Mouse (Mus musculus) CH12F3 (cell line): ENCODE data around the gene AC134908.4.
"Not testable (repeated sequence)": the region's sequence is repeated elsewhere in the genome, so short reads cannot be mapped to it uniquely, and the experiment has no call there.

Experiments used
- in situ Hi-C: fragments of 300-500 bp; cut with MboI; formaldehyde crosslinking; loops from 2 replicates; pipeline ENCODE4 v1.14.3; 2020; ENCODE audit warnings: low sequenced_read_pairs

Gene AC134908.4

DNA sequence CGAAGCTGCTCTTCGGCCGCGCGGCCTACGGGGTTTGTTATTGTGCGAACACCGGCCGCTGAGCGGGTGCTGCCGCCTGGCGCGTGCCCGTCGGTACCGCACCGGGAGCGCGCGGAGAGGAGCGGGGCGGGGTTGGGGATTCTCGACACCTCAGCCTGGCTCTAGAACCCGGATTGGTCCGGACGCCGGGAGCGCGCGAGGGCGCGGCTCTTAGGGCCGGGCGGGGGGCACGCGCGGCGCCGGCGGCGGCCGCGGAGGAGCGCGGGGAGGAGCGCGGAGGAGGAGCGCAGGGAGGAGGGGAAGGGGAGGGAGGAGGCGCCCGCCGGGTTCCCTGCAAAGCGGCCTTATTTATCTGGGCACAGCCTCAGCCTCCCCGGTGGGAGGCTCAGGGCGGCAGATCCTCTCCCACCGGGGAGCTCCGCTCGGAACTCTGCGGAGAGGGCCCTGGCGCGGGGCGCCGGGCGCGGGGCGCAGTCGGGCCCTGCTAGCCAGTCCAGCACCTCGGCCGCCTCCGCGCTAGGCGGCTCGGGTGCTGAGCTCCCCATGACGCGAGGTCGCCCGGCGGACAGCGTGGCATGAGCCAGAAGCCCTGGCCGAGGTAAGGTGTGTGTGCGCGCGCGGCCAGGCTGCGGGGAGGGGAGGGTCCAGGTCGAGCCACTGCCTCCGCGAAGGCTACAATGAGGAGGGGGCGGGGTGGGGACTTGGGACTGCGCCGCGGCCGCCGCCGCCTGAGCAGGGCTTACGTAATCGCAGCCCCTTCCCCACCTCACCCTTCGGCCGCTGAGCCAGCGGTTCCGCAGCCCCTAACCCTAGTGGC is 13.5 kb upstream of the AC134908.4 start, which contains the start of gene Fbxl16:
TSS of gene Fbxl16 (plus strand) at position 297 of the 817 bp plus-strand sequence.
- in situ Hi-C loops: no loop called here

DNA sequence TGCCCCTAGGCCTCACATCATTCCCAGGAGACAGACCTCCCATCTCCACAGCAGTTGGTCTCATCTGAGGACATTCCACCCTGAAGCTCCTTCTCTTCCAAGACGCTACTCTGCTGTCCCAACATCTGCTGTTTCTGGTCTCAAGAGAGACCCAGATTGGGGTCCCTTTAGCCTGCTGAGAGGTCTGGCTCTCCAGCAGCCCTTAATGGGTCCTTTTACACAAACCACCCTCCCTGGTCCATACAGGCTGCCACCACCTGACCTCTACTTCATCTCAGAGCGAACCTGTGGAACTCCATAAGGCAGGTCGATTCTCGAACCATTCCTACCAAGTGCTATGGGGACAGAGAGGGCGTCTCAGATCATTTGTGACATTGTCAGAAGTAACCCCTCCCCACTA is 12.6 kb upstream of the AC134908.4 start:
- in situ Hi-C loops: no loop called here

GRCm38 (mm10) chr17:25807452-25807851 is 12.0 kb upstream of the AC134908.4 start:
- in situ Hi-C loops: not testable (repeated sequence)

- in situ Hi-C loops: no loop called here
Observed at GRCm38 (mm10) chr17:25806507-25806906, 11.0 kb upstream of the AC134908.4 start.

GRCm38 (mm10) chr17:25802825-25803517 is 7.5 kb upstream of the AC134908.4 start:
- in situ Hi-C loops: no loop called here

GRCm38 (mm10) chr17:25801029-25801428 is 5.6 kb upstream of the AC134908.4 start:
- in situ Hi-C loops: no loop called here

DNA sequence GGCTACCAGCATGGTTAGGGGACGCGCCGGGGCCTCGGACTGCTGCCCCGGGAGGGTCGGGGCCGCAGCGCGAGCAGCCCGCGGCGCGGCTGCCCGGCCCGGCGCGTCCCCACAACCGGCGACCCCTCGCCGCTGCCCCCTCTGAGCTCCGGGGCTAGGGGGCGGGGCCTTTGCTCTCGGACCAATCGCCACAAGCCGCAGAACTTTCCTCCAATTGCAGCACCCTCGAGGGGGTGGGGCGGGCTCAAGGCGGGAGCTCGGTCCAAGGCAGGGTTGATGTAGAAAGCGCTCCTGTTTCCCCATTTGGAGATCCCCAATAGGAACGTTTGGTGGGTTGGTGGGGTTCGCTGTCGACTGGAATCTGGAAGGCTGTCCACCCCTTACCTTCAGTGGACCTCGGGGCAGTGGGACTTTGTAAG is 1.5 kb upstream of the AC134908.4 start, which contains the start of gene Metrn:
TSS of gene Metrn (minus strand) at position 186 of the 419 bp plus-strand sequence.
- in situ Hi-C loops: no loop called here

DNA sequence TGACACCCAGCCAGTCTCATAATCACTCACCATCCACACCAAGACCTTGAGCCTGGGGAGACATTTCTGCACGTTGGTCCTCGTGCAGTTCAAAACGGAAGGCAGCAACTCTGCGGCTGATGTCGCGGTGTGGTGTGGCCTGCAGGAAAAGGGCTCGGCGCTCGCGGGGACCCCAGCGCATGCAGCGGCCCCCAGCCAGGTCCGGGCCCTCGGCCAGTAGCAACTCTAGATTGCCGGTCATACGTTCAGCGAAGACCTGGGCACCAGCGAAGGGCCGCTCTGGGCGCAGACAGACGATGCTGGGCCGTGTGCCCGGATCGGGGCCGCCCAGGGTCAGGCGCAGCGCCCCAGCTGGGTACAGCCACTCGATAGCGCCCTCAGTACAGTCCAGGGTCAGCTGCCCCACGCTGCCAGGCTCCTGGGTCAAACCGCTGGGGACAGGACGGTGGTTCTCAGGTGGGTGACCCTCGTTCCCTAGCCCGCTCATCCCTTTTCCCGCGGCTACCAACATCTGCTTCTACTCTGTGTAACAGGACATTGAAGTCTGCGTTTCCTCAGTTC is 832 bp upstream of the AC134908.4 start:
- in situ Hi-C loops: no loop called here

GRCm38 (mm10) chr17:25794998-25795397 is 461 bp downstream of the AC134908.4 start:
- in situ Hi-C loops: no loop called here

- in situ Hi-C loops: no loop called here
Observed at GRCm38 (mm10) chr17:25794197-25794596, 1.3 kb downstream of the AC134908.4 start.

- in situ Hi-C loops: no loop called here
Observed at GRCm38 (mm10) chr17:25792615-25793014, 2.8 kb downstream of the AC134908.4 start, which contains the start of gene Fam173a. Fam173a (minus strand) TSS chr17:25792901.

DNA sequence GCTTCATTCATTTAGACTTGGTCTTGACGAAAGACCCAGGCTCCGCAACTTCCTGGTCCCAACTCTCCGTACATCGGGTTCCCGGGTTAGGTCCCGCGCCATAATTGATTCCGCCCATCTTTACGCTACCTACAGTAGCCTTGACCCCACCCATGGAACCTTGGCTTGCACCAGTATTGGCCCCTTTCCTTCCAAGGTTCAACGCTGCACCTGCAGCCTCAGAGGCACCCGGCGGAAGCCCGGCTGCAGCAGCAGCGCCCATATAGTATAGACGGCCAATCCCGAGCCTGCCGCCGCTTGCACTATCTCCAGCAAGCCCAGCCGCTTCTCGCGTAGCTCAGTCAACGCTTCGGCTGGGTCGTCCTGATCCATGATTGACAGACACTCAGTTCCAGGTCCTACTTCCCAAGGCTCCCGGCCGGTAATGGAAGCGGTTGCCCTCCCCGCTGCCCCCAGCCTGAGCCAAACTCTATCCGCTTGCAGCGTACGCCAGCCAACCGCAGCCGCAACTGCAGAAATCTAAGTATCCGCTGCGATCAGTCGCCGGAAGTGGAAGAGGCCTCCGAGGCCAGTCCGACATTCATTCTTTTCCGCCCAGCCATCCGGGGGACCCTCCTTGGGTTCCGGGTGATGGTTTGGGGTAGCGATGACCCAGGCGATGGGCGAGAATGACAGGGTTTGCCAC is 3.5 kb downstream of the AC134908.4 start:
- in situ Hi-C loops: no loop called here

GRCm38 (mm10) chr17:25791320-25791842 is 4.1 kb downstream of the AC134908.4 start:
- in situ Hi-C loops: no loop called here

DNA sequence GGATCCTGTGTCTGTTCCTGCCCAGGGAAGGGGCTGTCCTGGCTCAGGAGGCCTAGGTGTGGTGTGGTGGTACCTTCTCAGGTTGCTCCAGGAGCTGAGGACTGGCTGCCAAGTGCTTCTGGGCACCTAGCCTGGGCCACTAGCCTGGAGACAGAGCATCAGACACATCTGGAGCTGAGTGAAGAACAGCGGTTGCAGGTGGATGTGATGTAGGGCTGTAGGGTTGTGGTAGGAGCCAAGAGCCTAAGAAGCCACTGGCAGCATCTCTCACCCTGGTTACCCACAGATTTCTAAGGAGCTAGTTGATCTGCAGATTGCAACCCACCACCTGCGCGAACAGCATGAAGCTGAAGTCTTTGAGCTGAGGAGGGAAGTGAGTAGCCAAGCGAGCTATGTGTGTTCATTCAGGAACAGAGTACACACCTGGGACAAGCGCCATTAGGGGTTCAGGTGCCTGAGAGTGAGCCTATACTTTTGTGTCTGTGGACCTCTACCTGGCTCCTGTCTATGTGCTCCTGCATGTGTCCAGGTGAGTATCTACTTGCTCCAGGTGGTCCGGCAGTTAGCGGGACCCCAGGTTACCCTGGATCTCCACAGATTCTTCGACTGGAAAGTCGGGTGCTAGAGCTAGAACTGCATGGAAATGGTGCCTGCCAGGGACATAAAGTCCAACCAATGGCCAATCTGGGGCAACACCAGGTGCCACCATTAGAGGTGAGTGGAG is 8.5 kb downstream of the AC134908.4 start:
- in situ Hi-C loops: no loop called here

- in situ Hi-C loops: no loop called here
Observed at GRCm38 (mm10) chr17:25786280-25786679, 9.2 kb downstream of the AC134908.4 start, which contains the start of gene Ccdc78. Ccdc78 (plus strand) TSS chr17:25786580.

DNA sequence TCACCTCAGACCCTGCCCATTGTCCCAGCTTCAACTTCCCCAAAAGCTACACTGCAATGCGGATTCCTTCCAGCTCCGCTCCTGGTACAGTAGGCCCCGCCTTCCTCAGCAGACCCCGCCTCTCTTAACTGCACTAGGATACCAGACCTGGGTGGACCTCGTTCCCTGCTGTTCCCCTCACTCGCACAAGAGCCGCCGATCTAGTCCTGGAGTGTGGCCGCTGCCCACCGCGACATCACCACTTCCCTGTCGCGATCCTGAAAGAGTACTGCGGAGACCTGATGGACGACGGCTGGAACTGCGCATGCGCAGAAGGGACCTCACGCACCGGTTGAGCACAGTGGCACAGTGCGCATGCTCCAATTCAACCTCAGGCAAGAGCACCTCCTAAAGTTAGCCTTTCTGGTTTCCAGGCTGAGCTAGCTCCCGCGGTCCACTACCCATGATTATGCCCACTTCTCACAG is 10.1 kb downstream of the AC134908.4 start, which contains the start of gene Haghl:
TSS of gene Haghl (minus strand) at position 393 of the 465 bp plus-strand sequence.
- in situ Hi-C loops: no loop called here

- in situ Hi-C loops: no loop called here
Observed at GRCm38 (mm10) chr17:25783861-25784574, 11.4 kb downstream of the AC134908.4 start.

DNA sequence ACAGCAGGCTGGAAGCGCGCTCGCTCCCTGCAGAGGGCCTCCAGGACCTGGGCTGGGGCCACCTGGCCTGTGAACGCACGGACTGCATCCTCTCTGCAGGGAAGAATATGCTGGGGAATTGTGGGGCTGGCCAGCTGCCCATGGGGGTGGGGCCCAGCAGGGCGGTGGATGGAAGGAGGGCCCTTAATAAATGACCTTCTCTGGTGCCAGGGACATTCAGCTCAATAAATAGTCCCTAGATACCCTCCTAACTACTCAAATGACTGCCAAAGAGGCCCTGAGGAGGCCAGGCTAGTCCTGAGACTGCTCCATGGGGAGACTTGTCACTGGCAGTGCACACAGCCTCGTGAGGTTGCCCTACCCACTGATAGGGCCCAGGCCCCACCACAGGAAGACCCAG is 12.4 kb downstream of the AC134908.4 start:
- in situ Hi-C loops: no loop called here

DNA sequence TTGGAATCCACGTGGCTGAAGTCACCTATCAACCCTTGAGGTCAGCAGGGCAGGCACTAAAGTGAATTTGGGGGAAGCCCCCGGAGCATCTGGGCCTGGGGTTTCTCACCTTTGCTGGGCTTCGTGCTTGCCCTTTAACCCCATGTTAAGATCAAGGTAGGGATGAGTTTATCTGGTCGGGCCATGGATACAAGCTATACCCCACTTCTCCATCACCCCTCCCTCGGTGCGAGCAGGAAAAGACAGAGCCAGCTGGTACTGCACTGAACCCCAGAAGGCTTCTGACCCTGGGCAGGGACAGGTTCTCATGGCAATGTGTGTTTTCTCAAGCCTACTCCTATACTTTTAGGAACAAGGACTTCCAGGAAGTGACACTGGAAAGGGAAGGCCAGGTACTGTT is 14.1 kb downstream of the AC134908.4 start:
- in situ Hi-C loops: no loop called here
